Mouse (Mus musculus) midbrain, embryonic 10.5 days (tissue): Measurements from ENCODE around the gene Stk35. TPM values are rescaled to one million over a fixed set of nuclear protein-coding genes. Genes with fewer than 3 reads are reported as not detected.

Source experiments
- DNase-seq: peaks from one replicate; pipeline ENCODE4 v3.0.0-alpha.2; 2017; ENCODE audit warnings: low spot score
- H3K27ac ChIP-seq: fragments of 300-500 bp; sonication (generic); replicated peaks from 2 replicates; pipeline ENCODE4 v1.5.1; 2016; ENCODE audit warnings: mild to moderate bottlenecking
- H3K27me3 ChIP-seq: fragments of 300-500 bp; sonication (generic); 2 replicates; pipeline ENCODE4 v1.6.1; 2016; ENCODE audit warnings: low read depth, mild to moderate bottlenecking; ENCODE audit not compliant: poor library complexity, severe bottlenecking
- H3K36me3 ChIP-seq: fragments of 300-500 bp; sonication (generic); 2 replicates; pipeline ENCODE4 v1.6.1; 2016; ENCODE audit warnings: mild to moderate bottlenecking, moderate library complexity
- H3K4me1 ChIP-seq: fragments of 300-500 bp; sonication (generic); 2 replicates; pipeline ENCODE4 v1.6.1; 2016
- H3K4me3 ChIP-seq: fragments of 300-500 bp; sonication (generic); 2 replicates; pipeline ENCODE4 v1.5.1; 2016; ENCODE audit warnings: mild to moderate bottlenecking, moderate library complexity
- H3K9me3 ChIP-seq: fragments of 300-500 bp; sonication (generic); replicated peaks from 2 replicates; pipeline ENCODE4 v1.6.1; 2016; ENCODE audit warnings: mild to moderate bottlenecking
- WGBS: fragments of 180-500 bp; shearing (Covaris S2); methylation state at CpG from one replicate; pipeline ENCODE4 v1.1.7; 2016; 5-methylcytosine and 5-hydroxymethylcytosine counted together
- polyA plus RNA-seq: library from polyadenylated mRNA; unstranded; fragments of >200 nt; fragmentation: Nextera tagmentation; extraction: Ambion mirVana; gene quantifications from 2 replicates; pipeline ENCODE4 v1.2.1, GENCODE M21; 2016

Stk35 gene
- polyA plus RNA-seq, 1 experiment from 2014 or later = 12.0 TPM

DNA sequence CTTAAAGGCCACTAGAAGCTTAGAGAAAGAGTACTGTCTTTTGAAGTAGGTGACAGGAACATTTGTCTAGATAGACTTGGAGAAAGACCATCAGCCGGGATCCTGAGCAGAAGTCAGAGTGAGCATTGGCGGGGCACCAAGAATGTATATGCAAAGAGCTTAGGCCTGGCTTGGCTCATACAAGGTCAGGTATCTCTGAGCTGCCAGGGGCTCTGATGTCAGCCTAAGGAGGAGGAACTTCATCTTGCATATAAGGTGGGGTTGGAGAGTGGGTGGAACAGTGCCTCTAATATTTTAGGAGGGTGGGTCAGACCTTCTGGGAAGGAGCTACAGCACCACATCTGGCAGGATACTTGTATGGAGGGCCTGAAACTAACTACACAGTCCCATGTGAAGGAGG is 18.6 kb downstream of the Stk35 start:
- Histone ChIP-seq H3K4me1 (no peaks in the 10 kb centered on the region), H3K4me3 (no peak overlapping the region), H3K27me3 (no peaks in the 10 kb centered on the region), H3K27ac (no peak overlapping the region), H3K9me3 (no peaks in the 10 kb centered on the region), H3K36me3 (peaks cover 99% of the 10 kb centered on the region)
- DNase-seq = no peak
- WGBS = 99% methylated on average over 2 of the region's 2 CpGs

GRCm38 (mm10) chr2:129819531-129819930 is 19.2 kb downstream of the Stk35 start:
- H3K27me3 ChIP-seq = no peaks in the 10 kb centered on the region
- WGBS = 84% methylated on average over 2 of the region's 2 CpGs
- H3K36me3 ChIP-seq = peaks cover 99% of the 10 kb centered on the region
- H3K4me3 ChIP-seq = no peak overlapping the region
- no peaks in the 10 kb centered on the region for H3K4me1 ChIP-seq
- no peak for DNase-seq
- no peaks in the 10 kb centered on the region for H3K9me3 ChIP-seq
- no peak overlapping the region for H3K27ac ChIP-seq

DNA sequence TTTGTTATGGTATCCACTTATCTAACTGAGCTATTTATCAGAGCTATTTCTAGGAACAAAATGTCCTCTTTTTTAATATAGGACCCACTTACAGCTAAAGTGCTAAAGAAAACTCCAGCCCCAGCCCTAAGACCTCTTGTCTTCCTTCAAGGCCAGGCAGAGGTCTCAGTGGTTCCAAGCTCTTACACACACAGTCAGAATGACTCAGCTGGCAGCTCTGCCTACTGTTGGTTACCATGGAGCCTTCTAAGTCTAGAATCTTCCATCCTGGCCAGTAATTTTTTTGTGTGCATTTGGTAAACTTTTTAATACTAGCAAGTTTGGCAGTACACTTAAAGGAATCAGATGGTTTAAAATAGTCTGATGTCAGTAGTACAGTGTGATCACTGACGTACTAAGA is 19.6 kb downstream of the Stk35 start:
- Histone ChIP-seq H3K36me3 (peaks cover 96% of the 10 kb centered on the region), H3K4me1 (no peaks in the 10 kb centered on the region), H3K9me3 (no peaks in the 10 kb centered on the region), H3K27ac (no peak overlapping the region), H3K4me3 (no peak overlapping the region), H3K27me3 (no peaks in the 10 kb centered on the region)
- WGBS = 95% methylated on average over 1 of the region's 1 CpGs
- no peak for DNase-seq

DNA sequence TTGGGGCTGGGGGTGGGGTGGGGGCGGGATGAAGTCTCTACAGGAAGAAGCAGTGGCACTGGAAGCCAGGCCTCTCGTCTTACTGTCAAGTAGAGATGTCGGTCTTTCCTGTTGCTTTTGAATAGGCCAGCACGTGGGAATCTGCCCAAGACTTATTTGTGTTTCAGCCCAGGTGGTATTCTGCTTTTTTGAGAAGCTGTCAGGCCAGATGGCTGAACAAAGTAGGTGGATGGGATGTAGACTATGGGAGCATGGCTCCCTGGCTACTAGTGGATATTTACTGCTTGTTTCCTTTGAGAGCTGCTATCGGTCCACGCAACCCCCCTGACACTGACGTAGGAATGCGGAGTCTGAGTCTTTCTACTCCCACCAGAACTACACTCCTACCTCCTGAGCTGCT is 20.7 kb downstream of the Stk35 start:
- H3K27me3 ChIP-seq = no peaks in the 10 kb centered on the region
- H3K27ac ChIP-seq = no peak overlapping the region
- H3K36me3 ChIP-seq = peaks cover 93% of the 10 kb centered on the region
- DNase-seq = no peak
- no peak overlapping the region for H3K4me3 ChIP-seq
- no peaks in the 10 kb centered on the region for H3K9me3 ChIP-seq
- 90% methylated on average over 8 of the region's 8 CpGs for WGBS
- H3K4me1 ChIP-seq = no peaks in the 10 kb centered on the region

- Histone ChIP-seq H3K27me3 (no peaks in the 10 kb centered on the region), H3K4me3 (no peak overlapping the region), H3K36me3 (peaks cover 93% of the 10 kb centered on the region), H3K4me1 (no peaks in the 10 kb centered on the region), H3K27ac (no peak overlapping the region), H3K9me3 (no peaks in the 10 kb centered on the region)
- no peak for DNase-seq
- 94% methylated on average over 5 of the region's 5 CpGs for WGBS
Measured at GRCm38 (mm10) chr2:129821568-129821967, 21.3 kb downstream of the Stk35 start.

DNA sequence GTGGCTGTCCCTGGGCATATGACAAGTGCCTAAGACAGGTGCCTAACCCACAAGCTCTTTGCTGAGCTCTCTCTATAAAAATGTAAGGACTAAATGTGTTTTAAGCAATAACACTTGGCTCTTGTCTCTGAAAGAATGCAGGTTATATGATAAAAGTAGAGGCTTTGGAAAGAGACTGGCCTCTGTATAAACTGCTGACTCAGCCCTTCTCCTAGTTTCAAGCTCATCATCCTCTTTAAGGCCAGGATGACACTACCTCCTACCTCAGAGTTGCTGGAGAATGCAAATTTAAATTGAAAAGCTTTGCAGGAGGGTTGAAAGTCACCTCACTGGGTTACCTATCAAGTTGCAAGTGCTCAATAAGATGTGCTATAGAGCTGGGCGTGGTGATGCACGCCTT is 23.0 kb downstream of the Stk35 start:
- DNase-seq = no peak
- H3K9me3 ChIP-seq = no peaks in the 10 kb centered on the region
- H3K4me3 ChIP-seq = no peak overlapping the region
- peaks cover 93% of the 10 kb centered on the region for H3K36me3 ChIP-seq
- H3K27me3 ChIP-seq = no peaks in the 10 kb centered on the region
- no peaks in the 10 kb centered on the region for H3K4me1 ChIP-seq
- 97% methylated on average over 2 of the region's 2 CpGs for WGBS
- H3K27ac ChIP-seq = no peak overlapping the region

DNA sequence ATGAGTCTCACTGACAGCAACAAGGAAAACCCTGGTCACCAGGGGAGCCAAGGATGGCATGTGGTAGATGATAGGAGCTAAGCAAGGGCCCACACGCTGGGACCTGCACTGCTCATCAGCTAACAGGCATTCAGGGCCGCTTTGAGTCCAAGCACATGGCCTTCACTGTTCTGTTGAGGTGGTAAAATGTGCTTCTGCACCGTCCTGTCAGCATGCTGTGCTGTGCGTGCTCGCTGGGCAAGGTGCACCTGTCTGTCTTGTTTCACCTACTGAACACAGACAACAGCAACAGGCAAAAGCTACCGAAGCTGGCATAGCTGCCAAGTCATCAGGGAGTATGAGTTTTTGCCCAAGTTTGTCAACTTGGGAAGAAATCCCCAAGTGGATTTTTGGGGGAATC is 23.9 kb downstream of the Stk35 start:
- Histone ChIP-seq H3K4me3 (no peak overlapping the region), H3K9me3 (no peaks in the 10 kb centered on the region), H3K4me1 (no peaks in the 10 kb centered on the region), H3K36me3 (peaks cover 93% of the 10 kb centered on the region), H3K27ac (no peak overlapping the region), H3K27me3 (no peaks in the 10 kb centered on the region)
- 94% methylated on average over 6 of the region's 6 CpGs for WGBS
- DNase-seq = no peak

DNA sequence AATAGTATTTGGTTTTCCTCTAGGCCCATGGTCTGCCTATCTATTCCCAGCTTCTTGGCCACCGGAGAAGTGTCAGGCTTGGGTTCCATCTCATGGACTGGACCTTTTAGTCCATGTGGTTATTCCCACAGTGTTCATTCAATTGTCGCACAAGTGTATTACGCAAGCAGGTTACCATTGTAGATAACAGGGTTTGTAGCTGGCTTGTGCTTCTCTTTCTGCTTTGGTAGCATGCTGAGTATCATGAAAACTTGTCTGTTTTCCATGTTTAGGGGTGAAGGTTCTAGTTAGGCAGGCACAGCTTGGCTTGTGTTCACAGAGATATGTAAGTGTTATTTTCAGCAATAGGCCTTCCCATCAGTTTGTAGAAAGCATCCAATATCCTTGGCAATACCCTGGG is 25.8 kb downstream of the Stk35 start:
- Histone ChIP-seq H3K27ac (no peak overlapping the region), H3K36me3 (peaks cover 93% of the 10 kb centered on the region), H3K9me3 (no peaks in the 10 kb centered on the region), H3K4me1 (no peaks in the 10 kb centered on the region), H3K4me3 (no peak overlapping the region), H3K27me3 (no peaks in the 10 kb centered on the region)
- DNase-seq = no peak
- 95% methylated on average over 3 of the region's 3 CpGs for WGBS

GRCm38 (mm10) chr2:129832993-129833392 is 32.7 kb downstream of the Stk35 start:
- H3K4me3 ChIP-seq = no peak overlapping the region
- peak; percentile 9 for DNase-seq
- H3K27ac ChIP-seq = no peak overlapping the region
- no peaks in the 10 kb centered on the region for H3K4me1 ChIP-seq
- peaks cover 47% of the 10 kb centered on the region for H3K36me3 ChIP-seq
- no peaks in the 10 kb centered on the region for H3K27me3 ChIP-seq
- no peaks in the 10 kb centered on the region for H3K9me3 ChIP-seq
- 82% methylated on average over 4 of the region's 4 CpGs for WGBS

- Histone ChIP-seq H3K9me3 (no peaks in the 10 kb centered on the region), H3K36me3 (peaks cover 35% of the 10 kb centered on the region), H3K4me1 (no peaks in the 10 kb centered on the region), H3K4me3 (no peak overlapping the region), H3K27me3 (no peaks in the 10 kb centered on the region), H3K27ac (no peak overlapping the region)
- DNase-seq = no peak
- WGBS = 77% methylated on average over 1 of the region's 1 CpGs
Measured at GRCm38 (mm10) chr2:129834221-129834620, 33.9 kb downstream of the Stk35 start.

DNA sequence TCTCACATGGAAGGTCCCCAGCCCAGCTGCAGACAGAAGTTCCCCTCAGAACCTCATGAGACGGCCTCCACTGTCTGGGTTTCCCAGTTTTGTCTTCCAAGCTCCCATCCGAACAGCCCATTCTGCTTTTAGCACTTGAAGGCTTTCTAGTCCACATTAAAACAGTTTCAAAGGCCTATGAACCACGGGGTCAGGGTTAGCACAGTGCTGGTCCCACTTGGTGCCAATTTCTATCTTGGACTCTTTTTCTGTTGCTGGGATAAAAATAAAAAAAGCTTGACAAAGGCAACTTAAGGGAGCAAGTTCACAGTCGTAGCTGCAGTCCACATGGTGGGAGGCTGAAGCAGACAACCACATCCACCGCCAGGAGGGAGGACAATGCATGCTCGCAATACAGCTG is 34.6 kb downstream of the Stk35 start:
- Histone ChIP-seq H3K9me3 (no peaks in the 10 kb centered on the region), H3K4me3 (no peak overlapping the region), H3K36me3 (peaks cover 28% of the 10 kb centered on the region), H3K27ac (no peak overlapping the region), H3K4me1 (no peaks in the 10 kb centered on the region), H3K27me3 (no peaks in the 10 kb centered on the region)
- 86% methylated on average over 6 of the region's 6 CpGs for WGBS
- peak; percentile 5 for DNase-seq

DNA sequence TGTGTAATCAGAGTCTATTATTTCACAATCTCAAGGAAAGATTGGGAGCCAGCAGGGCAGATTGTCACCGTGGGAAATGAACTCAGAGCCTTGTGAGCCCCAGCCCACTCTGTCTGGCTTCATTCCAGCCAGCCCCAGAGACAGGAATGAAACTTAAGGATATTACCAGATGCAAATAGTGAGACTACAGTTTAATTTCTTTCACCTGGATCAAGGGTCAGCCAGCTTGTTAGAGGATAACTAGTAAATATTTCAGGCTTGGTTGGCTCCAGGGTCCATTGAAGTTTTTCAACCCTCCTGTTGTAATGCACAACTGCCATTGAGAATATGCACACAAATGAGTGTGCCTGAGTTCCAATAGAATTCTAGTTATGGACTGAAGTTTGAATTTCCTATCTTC is 36.6 kb downstream of the Stk35 start:
- Histone ChIP-seq H3K27me3 (no peaks in the 10 kb centered on the region), H3K4me3 (no peak overlapping the region), H3K36me3 (peaks cover 8% of the 10 kb centered on the region), H3K4me1 (no peaks in the 10 kb centered on the region), H3K27ac (no peak overlapping the region), H3K9me3 (no peaks in the 10 kb centered on the region)
- no peak for DNase-seq
- 89% methylated on average over 1 of the region's 1 CpGs for WGBS

GRCm38 (mm10) chr2:129838321-129838720 is 38.0 kb downstream of the Stk35 start:
- Histone ChIP-seq H3K4me3 (no peak overlapping the region), H3K27ac (no peak overlapping the region), H3K36me3 (no peaks in the 10 kb centered on the region), H3K4me1 (no peaks in the 10 kb centered on the region), H3K9me3 (no peaks in the 10 kb centered on the region), H3K27me3 (no peaks in the 10 kb centered on the region)
- WGBS = 90% methylated on average over 1 of the region's 1 CpGs
- no peak for DNase-seq

DNA sequence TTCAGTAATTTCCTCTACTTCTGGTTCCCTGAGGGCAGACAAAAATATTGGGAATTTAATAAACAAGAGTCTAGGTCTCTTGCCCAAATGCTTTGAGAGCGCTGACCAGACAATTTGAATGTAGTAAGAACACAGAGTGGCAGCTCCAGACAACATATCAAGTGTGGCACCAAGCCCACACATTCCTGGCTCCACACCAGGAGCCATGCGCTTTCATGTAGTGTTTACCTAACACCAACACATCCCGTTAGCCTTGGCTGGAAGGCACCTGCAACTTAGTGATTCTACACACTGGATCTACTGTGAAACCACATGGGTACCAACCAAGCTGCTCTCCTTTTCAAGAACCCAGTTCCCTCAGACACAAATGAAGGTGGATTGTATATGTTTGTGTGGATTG is 45.5 kb downstream of the Stk35 start:
- Histone ChIP-seq H3K36me3 (no peaks in the 10 kb centered on the region), H3K4me3 (no peak overlapping the region), H3K27me3 (no peaks in the 10 kb centered on the region), H3K9me3 (no peaks in the 10 kb centered on the region), H3K27ac (no peak overlapping the region), H3K4me1 (no peaks in the 10 kb centered on the region)
- no peak for DNase-seq
- 95% methylated on average over 3 of the region's 3 CpGs for WGBS
